Mouse (Mus musculus): ENCODE data around the gene Plg. TPM values are rescaled to one million over a fixed set of nuclear protein-coding genes. Genes with fewer than 3 reads are reported as not detected.

Plg gene
- total and polyA plus RNA-seq, 2 experiments, result 1,031 to 1,403 TPM

DNA sequence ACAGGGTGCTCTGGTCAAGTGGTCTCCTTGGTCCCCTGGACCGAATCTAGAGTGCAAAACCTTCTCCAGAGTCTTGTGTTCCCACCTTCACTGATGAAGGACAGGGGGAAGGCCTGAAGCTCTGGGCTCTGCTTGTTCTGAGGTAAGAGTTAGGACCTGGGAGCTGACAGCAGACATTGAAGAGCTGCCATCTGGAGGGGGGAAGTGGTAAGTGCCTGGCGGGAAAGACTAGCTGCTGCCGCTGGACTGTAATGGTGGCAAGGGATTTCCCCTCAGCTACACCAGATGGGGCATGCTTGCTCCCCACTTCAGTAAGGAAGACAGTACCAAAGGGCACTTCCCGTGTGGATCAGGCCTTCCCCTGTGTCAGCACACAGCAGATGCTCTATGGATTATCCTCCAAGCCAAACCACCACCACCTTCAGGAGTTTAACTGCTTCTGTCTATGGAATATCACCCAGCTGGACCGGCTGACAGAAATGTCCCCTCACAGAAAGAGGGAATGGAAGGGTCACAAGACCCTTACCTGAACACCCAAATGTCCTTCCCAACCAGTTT, 11.0 kb upstream of the Plg start:
- no peak for TF ChIP-seq POLR2A (IDR thresholded peaks at IDR 0.05; ENCODE audit: extremely low read depth, insufficient read depth, low read length)
- TF ChIP-seq CTCF (IDR thresholded peaks at IDR 0.05; ENCODE audit: low read depth, low read length), result peak; percentile 86
- no peak overlapping the region for H3K4me3 ChIP-seq (ENCODE audit: insufficient read depth, low read depth, low read length)
- H3K27me3 ChIP-seq (ENCODE audit: control insufficient read depth, insufficient read depth, low read length), result no peaks in the 10 kb centered on the region
- 37% methylated on average over 5 of the region's 5 CpGs for WGBS
- no peak overlapping the region for H3K9ac ChIP-seq (ENCODE audit: low read depth, low read length)
- no peaks in the 10 kb centered on the region for H3K36me3 ChIP-seq (ENCODE audit: control insufficient read depth, insufficient read depth, low read length)
- peak; percentile 57 for DNase-seq (ENCODE audit: extremely low read depth, low read depth, low spot score)
- peaks cover 10% of the 10 kb centered on the region for H3K4me1 ChIP-seq (ENCODE audit: control insufficient read depth, insufficient read depth, low read length)
- H3K79me2 ChIP-seq (ENCODE audit: control insufficient read depth, insufficient read depth, low read length), result no peaks in the 10 kb centered on the region
- no peak overlapping the region for H3K27ac ChIP-seq (replicated peaks; ENCODE audit: insufficient read depth, low read depth, low read length)

DNA sequence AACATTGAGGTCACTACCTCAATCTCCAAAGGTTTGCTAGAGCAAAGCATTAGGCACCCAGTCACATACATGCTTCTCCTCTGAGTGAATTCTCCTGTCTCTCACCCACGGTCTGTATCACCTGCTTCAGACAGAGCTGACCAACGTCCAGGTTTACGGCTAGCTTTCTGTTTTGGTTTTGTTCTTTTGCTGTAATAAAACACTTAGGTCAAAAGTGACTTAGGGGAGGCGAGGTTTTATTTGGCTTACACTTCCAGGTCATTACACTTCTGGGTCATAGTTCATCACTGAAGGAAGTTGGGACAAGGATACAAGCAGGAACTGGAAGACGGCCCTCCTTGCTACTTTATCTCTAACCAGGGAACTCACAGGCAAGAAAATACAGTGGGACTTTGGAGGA, 9.0 kb upstream of the Plg start:
- Histone ChIP-seq H3K36me3 (ENCODE audit: control insufficient read depth, insufficient read depth, low read length) (no peaks in the 10 kb centered on the region), H3K4me1 (ENCODE audit: control insufficient read depth, insufficient read depth, low read length) (peaks cover 10% of the 10 kb centered on the region), H3K27me3 (ENCODE audit: control insufficient read depth, insufficient read depth, low read length) (no peaks in the 10 kb centered on the region), H3K4me3 (ENCODE audit: insufficient read depth, low read depth, low read length) (no peak overlapping the region), H3K27ac (replicated peaks; ENCODE audit: insufficient read depth, low read depth, low read length) (no peak overlapping the region), H3K79me2 (ENCODE audit: control insufficient read depth, insufficient read depth, low read length) (no peaks in the 10 kb centered on the region), H3K9ac (ENCODE audit: low read depth, low read length) (no peak overlapping the region)
- TF ChIP-seq POLR2A (IDR thresholded peaks at IDR 0.05; ENCODE audit: extremely low read depth, insufficient read depth, low read length) (no peak), CTCF (IDR thresholded peaks at IDR 0.05; ENCODE audit: low read depth, low read length) (no peak)
- WGBS, result 9% methylated on average over 5 of the region's 5 CpGs
- DNase-seq (ENCODE audit: extremely low read depth, low read depth, low spot score), result peak; percentile 72

DNA sequence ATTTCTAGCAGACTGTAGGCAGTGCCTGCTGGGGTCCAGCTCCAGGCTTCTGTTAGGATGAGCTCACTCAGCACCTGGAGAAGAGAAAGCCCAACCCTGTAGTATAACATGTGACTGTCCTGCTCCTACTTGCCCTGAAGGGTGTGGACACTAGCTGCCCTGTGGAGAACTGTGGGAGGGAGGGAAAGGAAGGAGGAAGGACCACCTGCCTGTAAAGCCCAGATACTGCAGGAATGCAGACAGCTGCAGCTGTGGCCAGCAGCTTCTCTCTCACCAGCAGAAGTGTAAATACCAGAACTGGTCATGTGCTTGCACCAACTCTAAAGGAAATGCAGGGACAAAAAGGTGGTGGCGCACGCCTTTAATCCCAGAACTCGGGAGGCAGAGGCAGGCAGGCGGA, 8.1 kb upstream of the Plg start:
- 77% methylated on average over 4 of the region's 4 CpGs for WGBS
- Histone ChIP-seq H3K4me3 (ENCODE audit: insufficient read depth, low read depth, low read length) (no peak overlapping the region), H3K27me3 (ENCODE audit: control insufficient read depth, insufficient read depth, low read length) (no peaks in the 10 kb centered on the region), H3K27ac (replicated peaks; ENCODE audit: insufficient read depth, low read depth, low read length) (no peak overlapping the region), H3K9ac (ENCODE audit: low read depth, low read length) (no peak overlapping the region), H3K4me1 (ENCODE audit: control insufficient read depth, insufficient read depth, low read length) (peaks cover 10% of the 10 kb centered on the region), H3K79me2 (ENCODE audit: control insufficient read depth, insufficient read depth, low read length) (no peaks in the 10 kb centered on the region), H3K36me3 (ENCODE audit: control insufficient read depth, insufficient read depth, low read length) (no peaks in the 10 kb centered on the region)
- DNase-seq (ENCODE audit: extremely low read depth, low read depth, low spot score), result no peak
- TF ChIP-seq CTCF (IDR thresholded peaks at IDR 0.05; ENCODE audit: low read depth, low read length), result no peak
- no peak for TF ChIP-seq POLR2A (IDR thresholded peaks at IDR 0.05; ENCODE audit: extremely low read depth, insufficient read depth, low read length)

DNA sequence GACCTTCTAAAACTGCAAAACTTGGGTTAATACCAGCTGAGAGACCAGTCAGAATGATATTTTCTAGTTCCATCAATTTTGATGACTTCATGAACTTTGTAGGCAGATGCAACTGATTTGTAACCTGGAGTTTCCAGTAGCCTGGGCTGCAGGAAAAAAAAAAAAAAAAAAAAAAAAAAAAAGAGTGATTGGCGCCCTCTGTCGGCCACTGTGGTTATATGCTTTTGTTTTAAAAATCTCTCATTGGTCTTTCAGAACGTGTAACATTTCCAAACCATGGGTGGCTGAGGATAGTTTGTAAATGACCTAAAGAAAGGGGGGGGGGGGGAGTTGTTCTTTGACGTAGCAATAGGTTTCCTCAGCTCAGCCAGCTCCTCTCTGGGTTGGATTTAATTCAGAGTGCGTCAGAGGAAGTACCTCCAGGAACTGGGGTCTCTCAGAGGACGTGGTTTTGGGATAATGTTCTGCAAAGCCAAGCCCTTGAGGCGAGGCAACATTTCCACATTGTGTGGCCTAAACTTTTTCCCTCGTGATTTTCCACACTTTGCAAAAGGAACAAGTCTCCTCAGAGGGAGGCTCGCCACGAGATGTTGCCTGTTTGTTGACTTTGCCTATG, 7.0 kb upstream of the Plg start:
- WGBS, result 16% methylated on average over 10 of the region's 10 CpGs
- H3K36me3 ChIP-seq (ENCODE audit: control insufficient read depth, insufficient read depth, low read length), result no peaks in the 10 kb centered on the region
- no peaks in the 10 kb centered on the region for H3K79me2 ChIP-seq (ENCODE audit: control insufficient read depth, insufficient read depth, low read length)
- peaks cover 10% of the 10 kb centered on the region for H3K4me1 ChIP-seq (ENCODE audit: control insufficient read depth, insufficient read depth, low read length)
- H3K9ac ChIP-seq (ENCODE audit: low read depth, low read length), result no peak overlapping the region
- H3K27ac ChIP-seq (replicated peaks; ENCODE audit: insufficient read depth, low read depth, low read length), result no peak overlapping the region; the same call in 1 of the 2 replicates
- no peaks in the 10 kb centered on the region for H3K27me3 ChIP-seq (ENCODE audit: control insufficient read depth, insufficient read depth, low read length)
- TF ChIP-seq POLR2A (IDR thresholded peaks at IDR 0.05; ENCODE audit: extremely low read depth, insufficient read depth, low read length) (no peak), CTCF (IDR thresholded peaks at IDR 0.05; ENCODE audit: low read depth, low read length) (no peak)
- DNase-seq (ENCODE audit: extremely low read depth, low read depth, low spot score), result no peak
- H3K4me3 ChIP-seq (ENCODE audit: insufficient read depth, low read depth, low read length), result no peak overlapping the region

DNA sequence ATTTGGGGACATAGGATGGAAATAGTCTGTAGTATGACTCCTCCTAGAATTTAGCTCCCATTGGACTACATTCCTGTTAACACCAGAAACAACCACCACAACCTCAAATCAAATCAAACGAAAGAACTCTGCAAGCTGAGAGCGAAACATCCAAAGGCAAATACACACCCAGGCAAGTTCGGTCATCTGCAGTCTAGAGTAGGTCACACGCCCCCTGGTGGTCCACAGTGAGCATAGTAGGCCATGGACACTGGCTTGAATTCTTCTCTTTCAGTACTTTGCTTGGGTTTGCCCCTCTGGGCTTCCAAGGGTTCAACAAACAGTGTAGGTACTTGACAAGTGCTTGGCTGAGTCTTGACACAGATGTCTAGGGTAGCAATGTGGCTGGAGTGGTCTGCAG, 6.4 kb upstream of the Plg start:
- Histone ChIP-seq H3K4me1 (ENCODE audit: control insufficient read depth, insufficient read depth, low read length) (peaks cover 10% of the 10 kb centered on the region), H3K27ac (replicated peaks; ENCODE audit: insufficient read depth, low read depth, low read length) (no peak overlapping the region), H3K4me3 (ENCODE audit: insufficient read depth, low read depth, low read length) (no peak overlapping the region), H3K9ac (ENCODE audit: low read depth, low read length) (no peak overlapping the region), H3K79me2 (ENCODE audit: control insufficient read depth, insufficient read depth, low read length) (no peaks in the 10 kb centered on the region), H3K27me3 (ENCODE audit: control insufficient read depth, insufficient read depth, low read length) (no peaks in the 10 kb centered on the region), H3K36me3 (ENCODE audit: control insufficient read depth, insufficient read depth, low read length) (no peaks in the 10 kb centered on the region)
- TF ChIP-seq CTCF (IDR thresholded peaks at IDR 0.05; ENCODE audit: low read depth, low read length) (peak; percentile 89), POLR2A (IDR thresholded peaks at IDR 0.05; ENCODE audit: extremely low read depth, insufficient read depth, low read length) (no peak)
- WGBS, result 4% methylated on average over 4 of the region's 4 CpGs
- DNase-seq (ENCODE audit: extremely low read depth, low read depth, low spot score), result peak; percentile 64

DNA sequence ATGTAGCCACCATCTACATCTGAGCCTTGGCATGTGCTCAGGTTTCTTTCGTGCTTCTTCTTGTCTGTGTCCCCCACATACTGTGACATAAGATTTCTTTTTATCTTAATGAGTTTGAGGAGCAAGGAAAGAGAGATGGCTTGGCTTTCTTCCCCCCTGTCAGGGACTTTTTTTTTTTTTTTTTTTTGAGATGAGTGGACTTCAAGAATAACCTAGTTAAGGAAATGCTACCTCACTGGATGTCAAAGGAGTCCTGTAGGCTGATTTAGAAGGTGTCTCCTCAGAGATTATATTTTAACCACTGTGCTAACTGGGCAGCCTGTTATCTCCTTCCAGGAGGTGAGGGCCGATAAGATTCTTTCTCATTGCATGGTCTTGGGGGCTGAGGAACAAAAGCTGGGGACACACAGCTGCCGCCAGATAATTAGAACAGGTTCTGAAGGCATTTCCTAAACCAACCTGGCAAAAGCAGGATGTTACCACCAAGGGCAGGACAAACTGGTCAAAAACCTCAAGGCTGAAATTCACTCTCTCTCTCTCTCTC, 4.7 kb upstream of the Plg start:
- H3K4me3 ChIP-seq (ENCODE audit: insufficient read depth, low read depth, low read length), result no peak overlapping the region
- H3K79me2 ChIP-seq (ENCODE audit: control insufficient read depth, insufficient read depth, low read length), result no peaks in the 10 kb centered on the region; the same call in 1 of the 2 replicates
- no peaks in the 10 kb centered on the region for H3K27me3 ChIP-seq (ENCODE audit: control insufficient read depth, insufficient read depth, low read length)
- no peak overlapping the region for H3K27ac ChIP-seq (replicated peaks; ENCODE audit: insufficient read depth, low read depth, low read length)
- 57% methylated on average over 3 of the region's 3 CpGs for WGBS
- H3K4me1 ChIP-seq (ENCODE audit: control insufficient read depth, insufficient read depth, low read length), result peaks cover 10% of the 10 kb centered on the region
- H3K36me3 ChIP-seq (ENCODE audit: control insufficient read depth, insufficient read depth, low read length), result no peaks in the 10 kb centered on the region
- no peak for DNase-seq (ENCODE audit: extremely low read depth, low read depth, low spot score)
- TF ChIP-seq POLR2A (IDR thresholded peaks at IDR 0.05; ENCODE audit: extremely low read depth, insufficient read depth, low read length), result no peak
- no peak overlapping the region for H3K9ac ChIP-seq (ENCODE audit: low read depth, low read length)
